Mouse (Mus musculus) liver, embryonic 14.5 days (tissue): ENCODE measurements at regions not wholly inside any gene's neighbourhood (a gene's known extent, or its start where the extent isn't known, plus 50 kb on each side); places are given as distances from the start of the nearest gene placed in this dataset.

Experiments
- CTCF ChIP-seq: IDR thresholded peaks from 2 replicates; pipeline ENCODE4 v1.5.1; 2016; ENCODE audit warnings: antibody characterized with exemption, low read depth, control low read depth
- EP300 ChIP-seq: IDR thresholded peaks from 2 replicates; pipeline ENCODE4 v1.6.1; 2016; ENCODE audit warnings: antibody characterized with exemption, low read depth

GRCm38 (mm10) chr4:127543276-127543675, 185.3 kb upstream of the Gjb5 start:
- TF ChIP-seq CTCF: no peak
- no peak for TF ChIP-seq EP300
